Mouse (Mus musculus) cerebellum, postnatal 4 days (tissue): ENCODE measurements at regions not wholly inside any gene's neighbourhood (a gene's known extent, or its start where the extent isn't known, plus 50 kb on each side); places are given as distances from the start of the nearest gene placed in this dataset.
A peak's percentile ranks its signal among the peaks of the same experiment; 100 is the strongest.

ENCODE experiments used
- DNase-seq, 2 experiments: peaks; one replicate each; pipeline ENCODE4 v3.0.0; 2022; ENCODE audit warnings: low spot score in 2 of 2, mixed read lengths in 1 of 2

DNA sequence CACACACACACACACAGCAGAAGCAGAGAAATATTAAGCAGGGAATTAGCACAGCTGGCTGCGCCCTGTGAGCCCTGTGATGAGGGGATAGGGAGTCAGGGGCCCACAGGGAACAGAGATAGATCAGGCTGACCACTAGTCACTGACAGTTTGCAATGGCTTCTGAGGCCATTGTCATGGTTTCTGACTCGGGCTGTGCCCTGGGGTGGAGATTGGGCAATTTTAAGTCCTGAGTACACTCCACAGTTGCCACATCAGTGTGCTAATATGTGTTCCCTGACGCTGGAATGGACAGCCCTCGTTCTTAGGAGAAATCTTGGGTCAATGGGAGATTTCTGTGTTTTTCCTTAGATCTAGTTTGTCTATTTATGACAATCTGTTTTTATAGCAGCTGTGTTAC, 148.3 kb upstream of the Nectin1 start:
- DNase-seq: no peak

DNA sequence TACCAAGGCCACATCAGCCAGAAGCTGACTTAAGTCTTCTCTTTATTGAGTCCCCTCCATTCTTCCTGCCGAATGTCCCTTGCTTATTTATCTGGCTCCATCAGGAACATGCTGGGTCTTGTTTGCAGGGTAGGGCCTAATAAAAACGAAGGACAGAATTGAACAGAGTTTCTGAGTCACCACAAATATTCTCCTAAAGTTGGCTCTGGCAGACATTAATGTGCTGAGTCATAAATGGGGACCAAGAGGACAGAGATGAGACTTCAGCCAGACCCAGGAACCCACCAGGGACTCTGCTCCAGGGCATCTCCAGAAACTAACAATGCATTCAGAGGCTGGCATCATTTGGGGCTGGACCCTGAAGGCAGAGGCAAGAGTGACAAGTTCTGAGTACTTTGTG, 143.4 kb upstream of the Nectin1 start:
- no peak for DNase-seq

DNA sequence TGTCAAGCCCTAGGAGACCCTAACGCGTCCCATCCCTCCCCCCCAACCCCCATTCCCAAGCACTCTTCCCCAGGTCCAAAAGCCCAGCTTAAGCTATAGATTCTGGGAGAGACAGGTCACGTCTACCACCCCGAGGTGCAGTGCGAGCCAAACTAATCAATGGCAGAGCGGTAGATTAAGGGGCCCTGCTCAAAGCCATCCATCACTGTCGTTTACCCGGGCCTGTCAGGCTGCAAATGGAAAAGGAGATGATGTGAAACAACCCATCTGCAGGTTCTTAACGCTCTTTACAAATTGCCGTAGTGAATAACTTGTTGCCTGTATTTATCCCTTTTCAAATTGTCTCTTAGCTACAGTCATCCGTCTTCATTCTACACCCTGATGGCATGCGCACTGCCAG, 126.2 kb upstream of the Nectin1 start:
- DNase-seq: no peak

DNA sequence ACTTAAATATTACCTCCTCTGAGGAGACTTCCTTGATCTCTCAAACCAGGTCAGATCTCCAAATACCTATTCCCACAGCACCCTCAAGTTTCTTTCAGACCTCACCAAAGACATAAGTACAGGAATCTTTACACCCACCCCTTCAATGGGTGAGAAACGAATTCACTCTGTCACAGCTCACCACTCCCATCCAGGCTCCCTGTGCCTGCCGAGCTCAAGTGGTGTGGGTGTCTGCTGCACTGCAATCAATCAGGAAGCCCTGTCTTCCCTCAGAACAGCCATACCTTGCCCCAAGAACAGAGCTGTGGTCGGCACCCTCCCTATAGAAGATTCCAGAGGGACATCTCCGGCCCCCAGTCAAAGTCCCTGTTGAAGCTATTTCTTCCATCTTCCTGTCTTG, 116.2 kb upstream of the Nectin1 start:
- no peak for DNase-seq

DNA sequence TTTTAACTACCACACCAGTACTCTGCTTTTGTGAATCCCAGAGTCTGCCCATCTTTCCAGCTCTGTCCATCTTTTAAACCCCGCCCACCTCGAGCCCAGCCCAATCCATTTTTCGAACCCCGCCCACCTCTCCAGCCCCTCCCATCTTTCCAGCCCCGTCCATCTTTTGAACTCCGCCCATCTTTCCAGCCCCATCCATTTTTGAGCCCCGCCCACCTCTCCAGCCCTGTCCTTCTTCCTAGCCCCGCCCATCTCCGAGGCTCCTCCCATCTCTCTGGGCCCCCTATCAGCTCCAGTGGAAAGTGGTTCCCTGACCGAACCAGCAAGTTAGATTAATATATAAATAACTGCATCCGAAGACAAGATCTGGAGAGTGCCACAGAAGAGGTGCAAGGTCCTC, 115.0 kb upstream of the Nectin1 start:
- DNase-seq: no peak

DNA sequence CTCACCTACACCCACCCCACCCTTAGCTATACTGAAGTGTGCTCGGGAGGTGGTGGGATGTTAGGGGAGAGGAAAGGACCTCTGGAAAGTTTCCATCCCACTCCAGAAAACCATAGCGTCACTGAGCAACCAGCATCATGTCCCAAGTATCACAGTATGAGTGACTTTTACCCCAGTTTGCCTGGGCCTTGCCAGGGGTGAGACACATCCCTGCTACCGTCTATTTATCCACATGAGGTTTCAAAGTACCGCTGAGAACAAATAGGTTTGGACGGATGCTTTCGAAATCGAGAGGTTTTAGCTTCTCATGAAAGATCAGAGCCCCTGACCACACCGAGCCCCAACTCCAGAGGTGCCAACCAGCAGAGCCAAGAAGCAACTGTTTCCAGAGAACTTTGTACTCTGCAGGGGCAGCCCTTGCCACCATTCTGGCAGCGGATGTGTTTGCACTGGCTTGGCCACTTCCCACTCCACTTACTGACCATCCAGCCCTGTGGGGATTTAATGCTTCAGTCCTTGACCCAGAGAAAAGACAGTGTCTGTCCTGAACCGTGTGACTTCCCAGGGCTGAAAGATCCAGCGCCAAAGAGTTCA, 107.3 kb upstream of the Nectin1 start:
- DNase-seq: no peak

DNA sequence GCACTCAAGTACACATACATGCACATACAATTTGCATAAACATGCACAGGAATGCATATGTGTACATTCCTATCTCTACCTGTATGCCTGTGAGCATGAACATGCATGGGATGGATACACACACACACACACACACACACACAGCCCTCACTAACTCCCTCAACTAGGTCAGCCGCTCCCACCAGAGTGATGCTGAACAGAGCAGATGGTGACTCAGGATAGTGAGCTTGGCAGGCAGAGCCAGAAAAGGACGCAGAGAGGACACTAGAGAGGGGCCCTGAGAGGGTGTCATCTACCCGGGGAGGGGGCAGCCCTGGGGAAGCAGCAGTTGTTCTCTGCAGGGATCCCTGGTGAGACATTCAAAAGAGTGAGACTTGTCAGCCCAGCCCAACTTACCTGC, 85.6 kb upstream of the Nectin1 start:
- DNase-seq: no peak

DNA sequence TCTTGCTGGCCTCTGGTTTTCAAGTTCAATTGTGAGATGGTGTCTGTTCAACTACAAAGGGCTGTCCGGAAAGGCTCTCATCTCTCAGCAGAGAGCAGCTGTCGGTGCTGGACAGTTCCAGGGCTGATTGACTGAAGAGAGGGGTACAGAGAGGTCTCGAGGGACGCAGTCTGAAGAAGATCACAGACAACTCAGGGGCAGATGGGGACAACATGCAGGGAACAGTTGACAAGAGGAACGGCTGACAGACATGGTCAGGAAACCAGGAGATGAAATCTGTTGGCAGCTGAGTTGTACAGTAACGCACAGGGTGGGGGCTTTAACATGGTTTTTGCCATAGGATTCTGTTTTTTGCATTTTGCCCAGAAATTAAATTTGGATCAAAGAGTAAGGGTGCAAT, 84.5 kb upstream of the Nectin1 start:
- DNase-seq: no peak

DNA sequence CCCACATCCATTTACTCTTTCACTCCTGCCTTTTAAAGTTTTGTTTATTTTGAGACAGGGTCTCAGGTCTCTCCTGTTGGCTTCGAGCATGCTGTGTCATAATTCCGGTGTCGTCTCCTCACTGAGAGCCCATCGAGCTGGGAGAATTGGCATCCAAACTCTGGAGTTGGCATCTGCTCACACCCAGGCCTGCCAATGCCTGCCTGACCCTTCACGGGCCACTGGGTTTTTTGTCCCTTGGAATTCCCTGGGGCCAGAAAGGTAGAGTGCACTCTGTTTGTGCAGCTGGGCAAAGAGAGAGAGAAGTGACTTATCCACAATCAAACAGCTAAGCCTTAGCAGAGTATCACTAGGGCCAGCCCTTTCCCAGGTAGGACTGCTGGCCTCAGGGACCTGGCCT, 83.6 kb upstream of the Nectin1 start:
- DNase-seq: peak in 1 of 2 experiments; percentile 64

DNA sequence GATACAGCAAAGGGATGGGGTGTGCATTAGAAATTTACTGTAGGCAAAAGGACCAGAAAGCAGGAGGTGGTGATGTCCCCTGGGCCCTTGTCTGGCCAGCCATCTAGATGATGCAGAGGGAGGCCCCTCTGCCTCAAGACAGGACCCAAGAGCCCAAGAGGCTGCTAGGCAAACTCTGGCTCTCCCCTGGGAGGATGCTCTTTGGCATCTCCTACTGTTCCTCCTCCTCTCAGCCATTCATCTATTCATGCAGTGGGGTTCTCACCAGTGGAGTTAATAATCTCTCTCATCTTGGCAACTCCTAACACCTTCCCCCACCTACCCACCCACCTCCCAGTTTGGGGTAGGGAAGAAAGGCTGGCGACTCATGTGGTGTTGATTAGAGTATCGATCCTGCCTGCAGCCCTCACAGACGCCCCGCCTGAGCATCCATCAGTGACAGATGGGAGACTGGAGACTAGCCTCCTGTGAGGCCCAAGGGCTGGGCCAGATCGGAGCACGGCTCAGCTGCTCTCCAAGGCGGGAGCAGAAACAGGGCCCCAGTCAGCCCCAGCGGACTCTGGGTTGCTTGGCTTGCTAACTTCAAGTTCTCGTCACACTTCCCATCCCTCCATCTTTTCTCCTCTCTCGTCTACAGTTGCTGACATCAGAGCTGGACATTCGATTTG, 82.8 kb upstream of the Nectin1 start:
- DNase-seq: no peak

DNA sequence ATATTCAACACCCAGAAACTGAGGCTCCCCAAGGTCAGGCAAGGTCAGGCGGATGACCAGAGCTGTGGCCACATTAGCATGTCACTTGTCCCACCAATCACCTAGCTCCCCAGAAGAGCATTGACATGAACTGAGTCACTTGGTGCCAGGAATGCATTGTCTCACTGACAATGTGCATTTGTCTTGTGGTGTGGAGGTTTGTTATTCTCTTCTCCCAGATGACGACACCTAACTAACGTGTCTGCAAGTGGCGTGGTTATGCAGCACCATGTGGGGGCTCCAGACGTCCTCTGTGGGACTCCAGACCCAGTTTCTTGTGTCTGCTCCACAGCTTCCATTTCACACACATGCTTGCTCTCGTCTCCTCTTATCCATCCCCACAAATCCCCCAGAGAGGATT, 82.1 kb upstream of the Nectin1 start:
- DNase-seq: no peak

DNA sequence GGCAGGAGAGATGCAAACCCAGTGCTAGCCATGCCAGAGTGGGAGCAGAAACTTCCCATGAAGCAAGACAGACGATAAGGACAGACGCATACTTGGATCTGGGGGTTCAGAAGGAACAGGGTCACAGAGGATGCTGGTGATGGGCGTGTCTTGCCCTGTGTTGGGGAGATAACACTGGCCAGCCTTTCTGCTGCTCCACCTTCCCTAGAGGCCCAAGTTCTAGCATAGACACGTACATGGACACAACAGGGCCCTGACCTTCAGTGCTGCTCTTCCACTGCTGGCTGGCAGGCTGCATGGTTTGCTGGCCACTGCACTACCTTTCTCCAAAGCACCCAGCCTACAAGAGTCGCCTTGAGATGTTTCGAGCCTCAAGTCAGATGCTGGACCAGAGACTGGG, 76.4 kb upstream of the Nectin1 start:
- no peak for DNase-seq

DNA sequence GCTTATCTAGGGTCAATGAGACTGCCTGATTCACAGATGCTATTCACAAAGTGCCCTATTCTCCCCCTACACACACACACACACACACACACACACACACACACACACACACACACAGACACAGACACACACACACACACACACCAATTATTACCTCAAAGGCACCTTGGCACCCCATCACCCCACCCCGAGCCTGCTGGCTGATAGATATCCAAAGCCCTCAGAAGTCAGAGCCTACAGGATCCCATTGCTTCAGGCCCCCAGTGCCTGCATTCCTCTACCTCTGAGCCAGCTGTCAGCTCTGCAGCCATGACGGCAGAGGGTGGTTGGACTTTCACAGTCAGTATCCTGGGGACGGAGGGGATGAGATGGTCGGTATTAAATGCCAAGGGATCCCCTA, 75.8 kb upstream of the Nectin1 start:
- no peak for DNase-seq

DNA sequence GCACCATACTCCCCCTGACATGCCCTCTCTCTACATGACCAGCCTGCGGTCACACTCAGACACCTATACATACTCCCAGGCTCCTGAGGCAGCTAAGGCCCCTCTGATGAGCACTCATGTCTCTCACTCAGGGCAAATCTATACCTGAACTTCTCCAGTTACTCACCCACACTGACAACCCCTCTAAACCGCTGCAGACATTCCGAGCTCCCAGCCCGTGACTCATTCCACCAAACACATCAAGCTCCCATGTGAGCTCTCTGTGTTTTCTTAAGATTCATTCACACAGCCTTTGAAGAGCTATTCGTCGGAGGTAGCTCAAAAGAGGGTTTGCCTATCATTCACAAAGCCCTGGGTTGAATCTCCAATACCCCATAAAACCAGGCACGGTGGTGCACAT, 75.1 kb upstream of the Nectin1 start:
- peak in 1 of 2 experiments; percentile 6 for DNase-seq

DNA sequence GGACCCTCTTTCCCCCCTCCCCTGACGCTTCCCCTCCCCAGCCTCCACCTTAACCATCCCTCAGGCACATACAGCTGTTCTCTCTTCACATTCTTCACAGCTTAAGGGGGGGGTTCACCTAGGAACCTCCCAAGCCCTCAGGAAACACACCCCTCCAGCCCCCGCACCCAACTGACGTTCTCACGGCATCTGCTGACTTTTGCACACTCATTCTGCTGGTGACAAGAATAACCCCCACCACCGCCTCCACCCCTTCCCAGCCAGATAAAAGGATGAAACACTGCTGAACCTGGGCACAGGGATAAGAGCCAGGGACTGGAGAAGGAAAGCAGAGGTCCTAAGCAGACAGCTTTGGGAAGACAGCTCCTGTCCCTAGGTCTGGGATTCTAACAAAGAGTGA, 73.2 kb upstream of the Nectin1 start:
- no peak for DNase-seq

DNA sequence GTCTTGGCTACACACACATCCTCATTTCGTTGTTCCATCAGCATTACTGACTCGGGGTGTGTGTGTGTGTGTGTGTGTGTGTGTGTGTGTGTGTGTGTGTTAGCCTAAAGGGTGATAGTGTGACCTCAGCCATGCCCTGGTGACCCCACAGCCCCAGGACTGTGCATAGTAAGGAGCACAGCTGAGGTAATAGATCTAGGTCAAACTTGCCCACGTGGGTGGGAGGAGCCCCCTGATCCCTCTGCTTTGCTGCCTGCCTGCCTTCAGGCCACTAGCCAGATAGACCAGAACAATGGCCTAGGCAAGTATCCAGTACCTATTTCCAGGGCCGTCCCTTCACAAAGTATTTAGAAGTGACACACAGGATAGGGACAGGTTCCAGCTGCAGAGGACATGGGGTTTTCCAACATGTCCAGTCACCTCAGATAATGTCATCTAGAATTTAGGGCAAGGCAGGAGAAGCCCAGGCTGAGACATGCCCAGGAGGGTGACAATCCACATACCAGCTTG, 70.6 kb upstream of the Nectin1 start:
- DNase-seq: no peak

DNA sequence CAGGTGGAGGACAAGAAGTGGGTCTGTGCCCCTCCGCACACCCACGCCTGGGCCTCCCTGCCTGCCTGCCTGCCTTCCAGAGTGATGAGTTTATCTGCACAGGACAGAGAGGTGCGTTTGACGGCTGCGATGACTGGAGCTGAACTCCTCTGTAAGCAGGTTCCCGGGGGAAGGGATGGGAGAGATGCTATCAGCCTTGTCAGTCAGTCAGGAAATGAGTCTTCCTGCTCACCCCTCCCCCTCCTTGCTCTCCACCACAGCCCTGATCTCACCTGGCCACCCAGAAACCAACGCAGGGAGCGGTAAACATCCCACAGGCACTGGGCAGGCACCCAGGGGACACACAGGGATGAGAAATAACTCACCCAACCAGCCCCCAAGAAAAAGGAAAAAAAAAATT, 69.5 kb upstream of the Nectin1 start:
- DNase-seq: no peak

DNA sequence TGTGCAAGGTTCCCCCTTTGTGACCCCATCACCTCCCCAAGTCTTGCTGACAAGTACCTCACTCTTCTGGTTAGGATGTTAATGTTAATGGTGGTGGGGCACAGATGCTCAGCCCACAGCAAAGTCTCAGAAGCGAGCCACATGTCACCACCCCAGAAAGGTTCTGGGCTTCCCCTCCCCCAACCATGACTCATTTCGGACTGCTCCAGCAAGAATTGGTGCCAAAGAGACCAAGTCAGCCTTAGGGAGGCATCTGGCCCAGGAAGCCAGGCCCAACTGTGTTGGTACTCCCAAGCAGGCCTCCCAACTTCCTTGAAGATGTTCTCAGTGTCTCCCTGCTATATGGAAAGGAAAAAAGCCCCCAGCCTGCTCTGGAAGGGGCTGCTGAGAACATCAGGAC, 67.8 kb upstream of the Nectin1 start:
- no peak for DNase-seq

DNA sequence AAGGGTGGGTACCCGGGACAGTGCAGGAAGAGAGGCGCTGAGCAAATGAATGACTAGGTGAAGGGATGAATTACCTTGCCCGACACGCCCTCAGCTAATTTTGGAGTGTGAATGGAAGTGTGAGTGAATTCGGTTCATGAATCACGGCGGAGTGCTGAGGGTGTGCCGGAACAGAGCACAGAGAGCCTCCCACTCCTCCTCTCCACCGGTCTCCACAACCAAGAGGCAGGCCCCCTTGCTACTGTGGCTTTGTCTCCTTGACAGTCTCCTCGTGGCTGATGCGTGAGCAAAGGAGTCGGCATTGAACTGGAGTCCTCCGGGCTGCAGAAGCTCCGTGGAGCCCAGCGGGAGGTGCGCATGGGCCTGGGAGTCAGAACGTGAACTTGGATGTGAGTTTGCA, 64.5 kb upstream of the Nectin1 start:
- no peak for DNase-seq

DNA sequence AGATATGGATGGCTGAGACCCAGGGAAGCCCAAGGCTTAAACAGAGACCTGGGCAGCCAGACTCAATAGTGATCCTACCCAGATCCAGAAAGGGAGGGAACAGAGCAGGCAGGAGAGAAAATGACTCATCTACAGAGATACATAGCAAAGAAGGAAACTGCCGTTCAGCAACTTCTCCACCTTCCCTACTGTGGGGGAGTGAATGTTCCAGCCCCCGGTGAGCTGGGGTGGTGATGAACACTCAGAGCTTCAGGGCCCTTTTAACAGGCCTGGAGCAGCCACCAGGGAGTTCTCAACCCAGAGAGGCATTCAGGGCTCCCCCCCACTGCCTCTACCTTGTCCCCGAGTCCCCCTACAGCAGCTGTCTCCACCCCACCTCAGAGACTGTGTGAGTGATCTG, 62.5 kb upstream of the Nectin1 start:
- DNase-seq: no peak

DNA sequence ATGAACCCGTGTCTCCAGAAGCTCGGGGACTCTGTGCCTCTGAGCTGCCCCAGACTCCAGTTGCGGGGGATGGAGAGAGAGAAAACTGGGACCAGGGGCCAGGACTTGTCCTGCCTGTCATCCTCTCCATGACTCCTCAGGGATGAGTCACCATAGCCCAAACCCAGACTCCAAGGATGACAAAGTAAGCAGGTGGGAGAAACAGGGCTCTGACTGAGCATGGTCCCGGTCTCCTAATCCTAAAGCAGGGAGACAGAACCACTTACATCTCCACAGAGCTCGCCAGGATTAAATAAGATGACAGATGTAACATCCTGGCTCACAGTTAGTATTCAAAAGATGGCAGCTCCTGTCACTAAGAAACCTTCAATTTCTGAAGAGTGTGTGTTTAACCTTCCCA, 61.7 kb upstream of the Nectin1 start:
- DNase-seq: no peak

DNA sequence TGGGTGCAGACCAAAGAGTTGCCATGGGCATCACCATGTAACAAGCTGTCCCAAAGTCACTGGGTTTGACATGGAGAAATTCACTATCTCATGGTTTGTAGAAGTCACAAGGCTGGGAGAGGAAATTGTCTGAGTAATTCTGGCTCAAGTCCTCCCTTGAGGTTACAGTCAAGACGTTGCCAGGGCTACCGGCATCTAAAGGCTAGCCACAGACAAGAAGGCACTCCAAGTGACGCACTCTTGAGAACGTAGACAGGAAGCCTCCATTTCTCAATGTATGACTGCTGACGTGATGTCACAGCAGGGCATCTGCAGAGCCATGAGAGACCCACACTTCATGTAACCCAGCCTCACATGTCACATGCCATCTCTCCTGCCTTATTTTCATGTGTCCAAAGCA, 59.2 kb upstream of the Nectin1 start:
- DNase-seq: no peak

DNA sequence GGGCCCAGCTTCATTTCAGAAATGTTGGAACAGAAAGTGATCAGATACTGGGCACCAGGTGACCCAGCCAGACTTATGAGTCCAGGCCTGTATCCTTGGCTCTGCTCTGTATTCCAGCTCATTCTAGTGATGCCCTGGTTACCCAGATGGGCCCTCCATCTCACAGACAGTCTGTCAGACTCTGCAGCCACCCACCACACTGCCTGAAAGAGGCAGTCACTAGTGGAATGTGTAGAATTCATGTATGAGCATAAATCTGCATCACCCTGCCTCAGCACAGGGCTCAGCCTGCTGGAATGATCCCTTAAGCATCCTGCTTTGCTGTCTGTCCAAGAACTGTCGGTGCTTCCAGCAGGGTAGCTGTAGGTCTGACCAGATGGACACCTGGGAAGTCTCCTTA, 51.8 kb upstream of the Nectin1 start:
- no peak for DNase-seq

DNA sequence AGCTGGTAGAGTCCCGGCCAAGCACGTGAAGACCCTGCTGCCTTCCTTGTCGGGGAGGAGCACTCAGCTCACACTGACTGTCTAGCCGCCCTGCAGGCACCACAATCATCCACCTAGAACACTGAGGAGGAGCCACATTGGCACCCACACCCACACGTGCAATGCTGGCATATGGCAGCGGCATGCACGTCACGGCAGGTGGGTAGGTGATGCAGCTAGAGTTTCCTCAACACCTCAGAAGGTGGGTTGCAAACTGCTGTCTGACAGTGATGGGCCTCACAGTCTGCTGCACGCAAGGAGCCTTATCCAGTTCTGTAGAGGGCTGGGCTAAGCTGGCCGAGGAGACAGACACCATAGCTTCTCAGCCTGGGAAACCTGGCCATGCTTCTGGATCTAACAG, 51.2 kb upstream of the Nectin1 start:
- DNase-seq: no peak
